ENCODE assay signal across 8 mouse cellular contexts in the genomic region with DNA sequence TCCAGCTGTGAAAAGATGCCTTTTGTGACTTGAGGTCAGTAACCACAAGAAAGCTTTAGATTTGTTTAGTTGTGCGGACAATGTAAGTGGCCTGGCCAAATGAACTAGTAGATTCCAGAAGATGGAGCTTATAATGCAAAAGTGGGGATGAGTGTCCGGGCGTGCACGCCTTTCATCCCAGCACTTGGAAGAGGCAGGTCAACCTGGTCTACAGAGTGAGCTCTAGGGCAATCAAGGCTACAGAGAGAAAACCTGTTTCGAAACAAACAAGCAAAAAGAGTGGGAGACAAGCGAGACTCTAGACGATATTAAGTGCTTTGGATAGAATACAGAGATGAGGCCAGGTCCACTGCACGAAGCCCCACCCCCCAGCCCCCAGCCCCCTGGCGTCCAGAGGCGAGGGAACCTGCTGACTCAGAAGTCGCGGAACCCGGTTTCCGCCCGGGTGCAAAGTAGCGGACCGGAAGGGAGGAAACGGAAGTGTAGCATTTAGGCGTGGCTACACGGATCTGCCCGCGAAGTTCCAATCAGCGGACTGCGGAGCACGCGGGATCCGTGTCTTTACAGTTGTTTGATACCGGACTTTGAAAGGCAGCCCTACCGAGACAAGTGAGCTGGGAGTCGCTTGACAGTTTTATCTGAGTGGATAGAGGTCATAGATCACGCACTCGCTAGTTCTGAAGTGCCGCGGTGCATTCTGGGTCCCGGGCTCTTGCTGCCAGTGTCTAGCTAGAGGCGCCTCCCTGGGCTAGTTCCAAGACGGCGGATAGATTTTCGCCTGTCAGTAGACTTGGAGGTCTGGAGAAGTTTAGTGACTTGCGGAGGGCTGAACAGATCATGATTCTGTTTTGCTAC. TPM values are rescaled to one million over a fixed set of nuclear protein-coding genes. Genes with fewer than 3 reads are reported as not detected.
A peak's percentile ranks its signal among the peaks of the same experiment; 100 is the strongest.
DNase-seq lines count a peak whose midpoint lies in the region; ATAC-seq lines count a peak whose summit lies in the region.

A gene (plus strand): TSS at position 492 of the 855 bp plus-strand sequence.

- H3K4me2 ChIP-seq in heart, embryonic 15.5 days = peak within 1 kb of the TSS; percentile 75
- peak within 1 kb of the TSS; percentile 80 for H3K4me2 ChIP-seq in liver, embryonic 15.5 days
- H3K4me2 ChIP-seq in neural tube, embryonic 12.5 days (replicated peaks) = peak within 1 kb of the TSS; percentile 73

- H3K4me1 ChIP-seq in forebrain, embryonic 10.5 days = peaks cover 18% of the 10 kb centered on the region
- peaks cover 12% of the 10 kb centered on the region for H3K4me1 ChIP-seq in heart, embryonic 15.5 days (replicated peaks)
- peaks cover 20% of the 10 kb centered on the region for H3K4me1 ChIP-seq in liver, embryonic 15.5 days (replicated peaks)
- H3K4me1 ChIP-seq in neural tube, embryonic 12.5 days = peaks cover 7% of the 10 kb centered on the region

- H3K27me3 ChIP-seq in forebrain, embryonic 10.5 days (ENCODE audit: poor library complexity, severe bottlenecking) = peaks cover 22% of the 10 kb centered on the region
- peaks cover 22% of the 10 kb centered on the region for H3K27me3 ChIP-seq in heart, embryonic 15.5 days
- H3K27me3 ChIP-seq in liver, embryonic 15.5 days = peaks cover 42% of the 10 kb centered on the region
- H3K27me3 ChIP-seq in neural tube, embryonic 12.5 days (replicated peaks) = peaks cover 13% of the 10 kb centered on the region; the same call in 1 of the 2 replicates

- H3K9me3 ChIP-seq in forebrain, embryonic 10.5 days = no peaks in the 10 kb centered on the region
- H3K9me3 ChIP-seq in heart, embryonic 15.5 days (replicated peaks) = no peaks in the 10 kb centered on the region
- H3K9me3 ChIP-seq in liver, embryonic 15.5 days (replicated peaks) = no peaks in the 10 kb centered on the region
- H3K9me3 ChIP-seq in neural tube, embryonic 12.5 days = no peaks in the 10 kb centered on the region

- H3K9ac ChIP-seq in heart, embryonic 15.5 days = peak within 1 kb of the TSS; percentile 56
- H3K9ac ChIP-seq in liver, embryonic 15.5 days = peak within 1 kb of the TSS; percentile 63
- H3K9ac ChIP-seq in neural tube, embryonic 12.5 days = peak within 1 kb of the TSS; percentile 55

- 6% methylated on average over 40 of the region's 40 CpGs for WGBS in forebrain, embryonic 10.5 days
- WGBS in heart, embryonic 15.5 days = 5% methylated on average over 40 of the region's 40 CpGs
- 4% methylated on average over 40 of the region's 40 CpGs for WGBS in liver, embryonic 15.5 days (ENCODE audit: insufficient replicate concordance)
- 7% methylated on average over 40 of the region's 40 CpGs for WGBS in neural tube, embryonic 12.5 days

- peak; percentile 74 for DNase-seq in c-Kit-negative CD71-positive TER-119-positive erythroid progenitor cells, embryonic 14.5 days (ENCODE audit: low read depth, low spot score)
- peak; percentile 91 for DNase-seq in forebrain, embryonic 10.5 days (ENCODE audit: extremely low spot score, low spot score)
- DNase-seq in kidney, postnatal 25 days = peak; percentile 87 to 89
- DNase-seq in telencephalon, adult 2 months (ENCODE audit: low read depth, low spot score) = peak; percentile 75

- peak; percentile 99 for ATAC-seq in CD4-positive, CD25-positive, alpha-beta regulatory T cell, adult 4 months
- peak; percentile 87 for ATAC-seq in heart, embryonic 15.5 days (replicated peaks; ENCODE audit: insufficient number of reproducible peaks, insufficient read depth, low FRiP score, low read depth)
- ATAC-seq in liver, embryonic 15.5 days (ENCODE audit: insufficient read depth) = peak; percentile 94
- peak; percentile 96 for ATAC-seq in neural tube, embryonic 12.5 days (ENCODE audit: low FRiP score, low read depth)

- H3K27ac ChIP-seq in forebrain, embryonic 10.5 days = peak within 1 kb of the TSS; percentile 90
- H3K27ac ChIP-seq in heart, embryonic 15.5 days = peak within 1 kb of the TSS; percentile 80
- peak within 1 kb of the TSS; percentile 96 for H3K27ac ChIP-seq in liver, embryonic 15.5 days (replicated peaks)
- H3K27ac ChIP-seq in neural tube, embryonic 12.5 days = no peak within 1 kb of the TSS

- peak within 1 kb of the TSS; percentile 68 for H3K4me3 ChIP-seq in forebrain, embryonic 10.5 days
- H3K4me3 ChIP-seq in heart, embryonic 15.5 days = peak within 1 kb of the TSS; percentile 63
- H3K4me3 ChIP-seq in liver, embryonic 15.5 days (replicated peaks) = peak within 1 kb of the TSS; percentile 80
- H3K4me3 ChIP-seq in neural tube, embryonic 12.5 days = peak within 1 kb of the TSS; percentile 55

- peaks cover 31% of the 10 kb centered on the region for H3K36me3 ChIP-seq in forebrain, embryonic 10.5 days (replicated peaks)
- H3K36me3 ChIP-seq in heart, embryonic 15.5 days = peaks cover 20% of the 10 kb centered on the region
- peaks cover 36% of the 10 kb centered on the region for H3K36me3 ChIP-seq in liver, embryonic 15.5 days (replicated peaks)
- peaks cover 26% of the 10 kb centered on the region for H3K36me3 ChIP-seq in neural tube, embryonic 12.5 days

RNA-seq across cellular contexts. Expression of the gene that starts here (rescaled TPM):
- 10 to 100 TPM; 42.4 to 44.3 TPM for polyA plus RNA-seq in CD4-positive, CD25-positive, alpha-beta regulatory T cell, adult 4 months (2017; shearing (Covaris generic))
- 81.3 and 83.6 TPM in 2 replicates for polyA plus RNA-seq in forebrain, embryonic 10.5 days (2016; fragmentation: Nextera tagmentation; extraction: Ambion mirVana)
- 18.0 and 27.9 TPM in 2 replicates for polyA plus RNA-seq in heart, embryonic 15.5 days (2015; fragmentation: Nextera tagmentation; extraction: Ambion mirVana)
- 22.9 and 24.7 TPM in 2 replicates for polyA plus RNA-seq in liver, embryonic 15.5 days (2015; fragmentation: Nextera tagmentation; extraction: Ambion mirVana)
- polyA plus RNA-seq in neural tube, embryonic 12.5 days (2016; fragmentation: Nextera tagmentation; extraction: Ambion mirVana) = 41.1 and 49.0 TPM in 2 replicates
